Mouse (Mus musculus): ENCODE data around the gene Gm17571.

DNA sequence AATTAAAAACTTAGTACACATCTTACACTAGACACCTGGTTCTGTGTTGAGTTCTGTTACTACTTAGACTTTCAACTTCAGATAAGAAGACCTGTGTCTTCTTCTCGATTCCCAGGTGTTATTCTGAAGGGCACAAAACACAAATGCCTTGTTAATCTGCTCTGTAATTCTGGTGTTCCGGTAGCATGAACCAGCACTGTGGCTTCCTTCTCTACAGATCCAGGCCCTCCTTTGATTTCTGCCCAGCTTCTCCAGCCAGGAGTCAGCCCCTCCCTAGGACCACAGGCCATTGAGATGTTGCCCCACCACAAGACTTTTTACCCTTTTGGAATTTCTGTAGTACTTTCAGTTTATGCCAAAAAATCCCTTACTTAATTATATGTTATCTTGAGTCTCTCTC, 47.2 kb upstream of the Gm17571 start:
- TF ChIP-seq CTCF (IDR thresholded peaks at IDR 0.05; ENCODE audit: low read depth) (no peak), EP300 (IDR thresholded peaks at IDR 0.05; ENCODE audit: low read depth) (no peak)
